Mouse (Mus musculus) frontal cortex, adult (tissue): Measurements from ENCODE around the gene Pnma3.
A peak's percentile ranks its signal among the peaks of the same experiment; 100 is the strongest.
"Not testable (repeated sequence)": the region's sequence is repeated elsewhere in the genome, so short reads cannot be mapped to it uniquely, and the experiment has no call there.

ENCODE experiments used
- ATAC-seq: cut with Nextera tagmentation; 2 replicates; pipeline ENCODE4 v1.9.2; 2017; ENCODE audit warnings: mild to moderate bottlenecking, moderate library complexity, mixed read lengths; ENCODE audit not compliant: low TSS enrichment

The Pnma3 gene

GRCm38 (mm10) chrX:73064415-73064793, at the start of gene Pnma3:
TSS of gene Pnma3 (plus strand) at chrX:73064787.
- peak; percentile 52 for ATAC-seq

GRCm38 (mm10) chrX:73037003-73037402, 27.6 kb upstream of the Pnma3 start, which contains the start of gene Pnma5:
TSS of gene Pnma5 (minus strand) at chrX:73037103.
- ATAC-seq, result no peak

- no peak for ATAC-seq
These were observed 25.8 kb upstream of the Pnma3 start for GRCm38 (mm10) chrX:73038831-73039230.

- ATAC-seq, result no peak
These were observed 24.9 kb upstream of the Pnma3 start for GRCm38 (mm10) chrX:73039666-73040065.

- ATAC-seq, result peak; percentile 100
These were observed 10.6 kb upstream of the Pnma3 start for GRCm38 (mm10) chrX:73053860-73054563.

GRCm38 (mm10) chrX:73061528-73061927, 3.1 kb upstream of the Pnma3 start:
- no peak for ATAC-seq

GRCm38 (mm10) chrX:73062323-73062722, 2.3 kb upstream of the Pnma3 start:
- ATAC-seq, result no peak

GRCm38 (mm10) chrX:73063512-73064414, 824 bp upstream of the Pnma3 start:
- ATAC-seq, result peak; percentile 81

GRCm38 (mm10) chrX:73066765-73067312, 2.3 kb downstream of the Pnma3 start:
- ATAC-seq, result not testable (repeated sequence)

- ATAC-seq, result not testable (repeated sequence)
These were observed 17.9 kb downstream of the Pnma3 start, which contains the start of gene Xlr4a for GRCm38 (mm10) chrX:73082267-73083055. TSS of gene Xlr4a (minus strand) at chrX:73082478.

GRCm38 (mm10) chrX:73096941-73097508, 32.4 kb downstream of the Pnma3 start, which contains the start of gene Xlr3a:
TSS of gene Xlr3a (minus strand) at chrX:73097095.
- peak; percentile 44 for ATAC-seq

GRCm38 (mm10) chrX:73116747-73117146, 52.2 kb downstream of the Pnma3 start, which contains the start of gene Gm14685:
TSS of gene Gm14685 (plus strand) at chrX:73117047.
- not testable (repeated sequence) for ATAC-seq
